In genomic region chr12:69724018-69724710, GRCm38 (mm10) we compare ENCODE assay signal across 8 mouse cellular contexts. TPM values are rescaled to one million over a fixed set of nuclear protein-coding genes. Genes with fewer than 3 reads are reported as not detected.
DNase-seq lines count a peak whose midpoint lies in the region; ATAC-seq and TF ChIP-seq lines count a peak whose summit lies in the region.

No protein-coding gene starts in this region.

- no peak overlapping the region for H3K27ac ChIP-seq in neural tube, embryonic 11.5 days (ENCODE audit: low read depth, low read length)
- peak overlapping the region; percentile 78 for H3K27ac ChIP-seq in hindbrain, postnatal 0 days
- H3K27ac ChIP-seq in neural tube, embryonic 13.5 days (replicated peaks) = peak overlapping the region; percentile 61; the same call in 1 of the 2 replicates

- no peaks in the 10 kb centered on the region for H3K4me1 ChIP-seq in neural tube, embryonic 11.5 days (ENCODE audit: control insufficient read depth, insufficient read depth, low read length)
- 0 out of 2 replicates have a peak, but pooled peaks cover 5% of the 10 kb centered on the region for H3K4me1 ChIP-seq in hindbrain, postnatal 0 days (ENCODE audit: insufficient read depth, low read length)
- H3K4me1 ChIP-seq in neural tube, embryonic 13.5 days (replicated peaks) = peaks cover 19% of the 10 kb centered on the region

- ATAC-seq in neural tube, embryonic 11.5 days (ENCODE audit: insufficient read depth, low FRiP score, low TSS enrichment) = no peak
- peak; percentile 2; the same call in 1 of the 2 replicates for ATAC-seq in hindbrain, postnatal 0 days
- ATAC-seq in neural tube, embryonic 13.5 days (ENCODE audit: low read depth) = peak; percentile 0

- H3K4me3 ChIP-seq in neural tube, embryonic 11.5 days (ENCODE audit: low read depth, low read length) = peak overlapping the region; percentile 65
- H3K4me3 ChIP-seq in hindbrain, postnatal 0 days (ENCODE audit: low read length) = peak overlapping the region; percentile 76
- peak overlapping the region; percentile 78 for H3K4me3 ChIP-seq in neural tube, embryonic 13.5 days

- no peaks in the 10 kb centered on the region for H3K9me3 ChIP-seq in neural tube, embryonic 11.5 days (ENCODE audit: control insufficient read depth, low read length)
- H3K9me3 ChIP-seq in hindbrain, postnatal 0 days (ENCODE audit: low read length) = 0 out of 2 replicates have a peak, but pooled peaks cover 2% of the 10 kb centered on the region
- peaks cover 12% of the 10 kb centered on the region for H3K9me3 ChIP-seq in neural tube, embryonic 13.5 days

- 3% methylated on average over 24 of the region's 24 CpGs for WGBS in neural tube, embryonic 11.5 days
- 4% methylated on average over 24 of the region's 24 CpGs for WGBS in hindbrain, postnatal 0 days
- WGBS in neural tube, embryonic 13.5 days = 3% methylated on average over 24 of the region's 24 CpGs

- H3K9ac ChIP-seq in neural tube, embryonic 11.5 days (ENCODE audit: low read length) = peak overlapping the region; percentile 49
- peak overlapping the region; percentile 75 for H3K9ac ChIP-seq in hindbrain, postnatal 0 days (replicated peaks; ENCODE audit: low read length)
- peak overlapping the region; percentile 76 for H3K9ac ChIP-seq in neural tube, embryonic 13.5 days

- no peaks in the 10 kb centered on the region for H3K27me3 ChIP-seq in neural tube, embryonic 11.5 days (ENCODE audit: control insufficient read depth, insufficient read depth, low read length)
- no peaks in the 10 kb centered on the region for H3K27me3 ChIP-seq in hindbrain, postnatal 0 days (ENCODE audit: insufficient read depth, low read length)
- no peaks in the 10 kb centered on the region for H3K27me3 ChIP-seq in neural tube, embryonic 13.5 days

- DNase-seq in adrenal gland, adult 2 months = peak; percentile 16
- DNase-seq in adrenal gland, adult (ENCODE audit: inconsistent age in 2 of 2, low spot score in 1 of 2) = no peak
- DNase-seq in neural tube, embryonic 11.5 days (ENCODE audit: low spot score) = no peak
- DNase-seq in neural tube, embryonic 10.5 days (ENCODE audit: extremely low spot score, low spot score) = no peak
- peak; percentile 3 for DNase-seq in hindbrain, postnatal 0 days (ENCODE audit: low spot score)
- no peak for DNase-seq in right cerebral cortex, postnatal 36 days (ENCODE audit: low spot score in 2 of 2)
- no peak for DNase-seq in cerebellum, postnatal 14 days

- H3K36me3 ChIP-seq in neural tube, embryonic 11.5 days (ENCODE audit: control insufficient read depth, insufficient read depth, low read length) = peaks cover 3% of the 10 kb centered on the region; the same call in 1 of the 2 replicates
- no peaks in the 10 kb centered on the region for H3K36me3 ChIP-seq in hindbrain, postnatal 0 days (ENCODE audit: insufficient read depth, low read length)
- peaks cover 21% of the 10 kb centered on the region for H3K36me3 ChIP-seq in neural tube, embryonic 13.5 days

- H3K4me2 ChIP-seq in neural tube, embryonic 11.5 days (ENCODE audit: low read depth) = peak overlapping the region; percentile 81
- peak overlapping the region; percentile 77 for H3K4me2 ChIP-seq in hindbrain, postnatal 0 days (ENCODE audit: low read depth, low read length)
- peak overlapping the region; percentile 87 for H3K4me2 ChIP-seq in neural tube, embryonic 13.5 days

- TF ChIP-seq CTCF in hindbrain, postnatal 0 days (IDR thresholded peaks at IDR 0.05; ENCODE audit: low read depth) = no peak

RNA-seq across cellular contexts. Expression of gene L2hgdh, which starts 0.5 kb away (rescaled TPM):
- total RNA-seq in adrenal gland, adult 2 months (2021) = 10 to 100 TPM; 17.3 to 27.0 TPM
- 4.5 and 4.6 TPM in 2 replicates for polyA plus RNA-seq in adrenal gland, adult 2 months (2012; rRNA removed)
- 13.0 and 15.3 TPM in 2 replicates for polyA plus RNA-seq in neural tube, embryonic 11.5 days (2014; fragmentation: Nextera tagmentation; extraction: Ambion mirVana)
- total RNA-seq in hindbrain, postnatal 0 days (2014; rRNA removed) = 10.5 and 12.2 TPM in 2 replicates
- polyA plus RNA-seq in hindbrain, postnatal 0 days (2015; fragmentation: Nextera tagmentation; extraction: Ambion mirVana) = 10.2 and 11.0 TPM in 2 replicates
- 8.9 and 9.6 TPM in 2 replicates for polyA plus RNA-seq in neural tube, embryonic 13.5 days (2015; fragmentation: Nextera tagmentation; extraction: Ambion mirVana)

RNA-seq across cellular contexts. Expression of gene Atp5s, which starts 0.6 kb away (rescaled TPM):
- 10 to 100 TPM; 13.4 to 19.2 TPM for total RNA-seq in adrenal gland, adult 2 months (2021)
- 12.6 and 13.0 TPM in 2 replicates for polyA plus RNA-seq in adrenal gland, adult 2 months (2012; rRNA removed)
- 21.1 and 24.0 TPM in 2 replicates for polyA plus RNA-seq in neural tube, embryonic 11.5 days (2014; fragmentation: Nextera tagmentation; extraction: Ambion mirVana)
- total RNA-seq in hindbrain, postnatal 0 days (2014; rRNA removed) = 24.5 and 33.5 TPM in 2 replicates
- polyA plus RNA-seq in hindbrain, postnatal 0 days (2015; fragmentation: Nextera tagmentation; extraction: Ambion mirVana) = 34.3 and 38.9 TPM in 2 replicates
- polyA plus RNA-seq in neural tube, embryonic 13.5 days (2015; fragmentation: Nextera tagmentation; extraction: Ambion mirVana) = 31.1 and 32.3 TPM in 2 replicates

RNA-seq across cellular contexts. Expression of gene Sos2, which starts 42.5 kb away (rescaled TPM):
- 10 to 100 TPM; 44.2 to 55.2 TPM for total RNA-seq in adrenal gland, adult 2 months (2021)
- 9.6 and 14.1 TPM in 2 replicates for polyA plus RNA-seq in adrenal gland, adult 2 months (2012; rRNA removed)
- 10.1 and 14.5 TPM in 2 replicates for polyA plus RNA-seq in neural tube, embryonic 11.5 days (2014; fragmentation: Nextera tagmentation; extraction: Ambion mirVana)
- 27.3 and 35.0 TPM in 2 replicates for total RNA-seq in hindbrain, postnatal 0 days (2014; rRNA removed)
- 7.6 and 9.2 TPM in 2 replicates for polyA plus RNA-seq in hindbrain, postnatal 0 days (2015; fragmentation: Nextera tagmentation; extraction: Ambion mirVana)
- 13.1 and 14.3 TPM in 2 replicates for polyA plus RNA-seq in neural tube, embryonic 13.5 days (2015; fragmentation: Nextera tagmentation; extraction: Ambion mirVana)

Comparison
In these comparisons a context has a peak if more than half of its experiments do, and no peak if none do; other contexts are left out.
1. DNase-seq: peak in adrenal gland, adult 2 months (single experiment) and hindbrain, postnatal 0 days (single experiment); none in adrenal gland, adult (0 of 2), neural tube, embryonic 11.5 days (single experiment), neural tube, embryonic 10.5 days (single experiment), right cerebral cortex, postnatal 36 days (0 of 2) and cerebellum, postnatal 14 days (0 of 2).
2. Peak in every context shown above with its lines, with median percentiles within 50 percentile points of each other: H3K4me2 ChIP-seq, H3K4me3 ChIP-seq and H3K9ac ChIP-seq.